Mouse (Mus musculus) WW6 (cell line): ENCODE measurements around the gene Mks1.

Source experiments
- DNase-seq: peaks from one replicate; pipeline ENCODE4 v3.0.0-alpha.2; 2013; ENCODE audit warnings: low read depth, low spot score

The Mks1 gene

DNA sequence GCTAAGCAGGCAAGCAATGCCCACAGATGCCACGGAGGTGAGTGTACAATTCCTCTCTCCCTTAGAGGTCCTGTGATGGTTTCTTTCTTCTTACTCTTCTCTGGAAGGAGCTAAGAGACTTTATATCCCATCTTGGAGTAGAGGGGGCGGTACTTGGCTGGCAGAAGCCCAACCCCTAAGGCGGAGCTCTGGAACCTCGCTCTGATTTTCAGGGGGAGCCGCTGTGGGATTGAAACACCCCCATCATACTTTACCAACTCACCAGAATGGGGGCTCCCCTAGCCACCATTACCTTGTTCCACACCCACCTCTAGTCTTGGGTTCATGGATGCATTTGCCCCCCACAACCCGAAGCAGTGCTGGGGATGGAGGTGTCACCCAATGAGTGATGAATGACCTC is 22.4 kb downstream of the Mks1 start, which contains the start of gene Epx:
Epx (minus strand) TSS at position 101 of the 400 bp plus-strand sequence.
- no peak for DNase-seq

DNA sequence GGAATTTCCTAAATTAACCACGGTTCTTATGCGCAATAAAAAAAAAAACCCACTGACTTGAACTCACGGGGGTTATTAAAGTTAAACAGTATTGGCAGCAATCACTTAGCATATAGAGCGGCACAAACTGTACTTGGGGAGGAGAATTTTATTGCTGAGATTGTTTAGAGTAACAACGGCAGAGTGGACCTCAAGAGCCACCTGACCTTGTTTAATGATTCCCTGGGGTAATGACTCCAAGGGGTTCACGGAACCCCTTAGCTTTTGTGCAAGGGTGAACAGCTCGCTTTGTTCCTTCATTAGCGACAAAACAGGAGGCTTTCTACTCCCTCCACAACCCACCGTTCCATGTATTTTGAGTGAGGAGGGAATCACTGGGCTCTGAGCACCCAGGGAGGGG is 26.8 kb downstream of the Mks1 start:
- DNase-seq = no peak

DNA sequence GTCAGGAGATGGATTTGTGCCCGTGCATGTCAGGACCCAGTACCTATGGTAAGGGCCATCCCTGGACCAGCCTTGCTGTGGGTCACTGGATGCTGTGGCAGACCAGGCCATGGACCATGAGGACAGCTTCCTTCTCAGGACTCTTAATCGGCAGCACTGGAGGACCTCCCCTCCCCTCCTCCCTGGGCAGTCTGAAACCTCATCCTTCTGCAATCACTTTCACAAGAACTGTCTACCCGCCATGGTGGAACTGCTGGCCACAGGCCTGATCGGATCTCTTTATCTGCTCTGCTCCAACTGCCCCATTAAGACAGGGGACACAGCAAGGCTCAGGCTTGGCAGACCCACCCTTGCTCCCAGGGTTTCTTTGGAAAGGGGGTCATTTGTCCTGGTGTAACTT is 28.7 kb downstream of the Mks1 start:
- DNase-seq = no peak

DNA sequence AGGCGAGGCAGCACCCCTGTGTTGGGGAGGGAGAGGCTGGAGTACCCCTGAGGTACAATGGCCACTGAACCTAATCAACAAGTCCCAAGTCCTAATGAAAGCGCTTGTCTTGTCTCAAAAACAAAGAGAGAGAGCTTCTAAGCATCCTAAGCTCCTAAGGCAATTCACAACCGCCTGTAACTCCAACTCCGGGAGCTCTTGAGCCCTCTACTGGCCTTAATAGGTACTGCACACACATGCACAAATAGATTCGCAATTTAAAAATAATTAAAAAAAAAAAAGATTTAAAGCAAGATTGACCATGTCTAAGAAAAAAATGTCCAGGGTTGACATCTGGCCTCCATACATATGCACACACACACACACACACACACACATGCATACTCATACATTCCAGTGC is 30.5 kb downstream of the Mks1 start:
- no peak for DNase-seq

DNA sequence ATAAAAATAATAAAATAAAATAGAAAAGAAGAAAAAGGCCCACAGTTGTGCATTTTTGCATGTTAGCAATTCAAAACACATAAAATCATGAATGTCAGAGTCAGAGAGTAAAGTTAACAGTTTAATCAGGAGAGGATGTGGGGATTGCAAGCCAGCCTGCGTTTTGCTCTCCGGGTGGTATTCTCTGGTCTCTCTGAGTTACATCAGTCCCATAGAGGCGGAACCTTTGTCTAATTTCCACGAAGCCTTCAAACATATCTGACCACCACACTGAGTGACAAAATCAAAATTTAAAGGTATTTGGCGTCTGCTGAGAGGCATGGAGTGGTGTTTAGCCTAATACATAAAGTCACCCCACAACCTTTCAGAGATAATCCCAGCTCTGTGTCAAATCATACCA is 31.8 kb downstream of the Mks1 start:
- no peak for DNase-seq

DNA sequence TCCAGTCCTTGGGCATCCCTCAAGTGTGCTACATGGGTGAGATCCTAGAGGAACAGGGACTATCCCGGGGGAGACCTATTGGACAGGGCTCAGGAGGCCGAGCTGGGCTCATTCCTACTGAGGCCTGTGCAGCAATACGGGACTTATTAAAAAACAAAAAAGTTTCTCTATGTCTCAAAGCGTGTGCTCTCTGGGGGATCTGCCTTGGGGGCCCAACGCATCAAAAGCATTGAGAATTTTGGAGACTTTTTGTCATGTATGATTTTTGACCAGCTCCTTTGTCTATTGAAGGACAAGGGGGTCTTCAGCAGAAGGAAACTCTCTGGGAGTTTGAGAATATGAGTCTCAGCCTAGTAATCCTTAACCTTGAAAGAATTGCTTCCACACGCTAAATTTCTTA is 39.2 kb downstream of the Mks1 start, which contains the start of gene Olfr462:
Olfr462 (minus strand) TSS at position 101 of the 400 bp plus-strand sequence.
- no peak for DNase-seq

DNA sequence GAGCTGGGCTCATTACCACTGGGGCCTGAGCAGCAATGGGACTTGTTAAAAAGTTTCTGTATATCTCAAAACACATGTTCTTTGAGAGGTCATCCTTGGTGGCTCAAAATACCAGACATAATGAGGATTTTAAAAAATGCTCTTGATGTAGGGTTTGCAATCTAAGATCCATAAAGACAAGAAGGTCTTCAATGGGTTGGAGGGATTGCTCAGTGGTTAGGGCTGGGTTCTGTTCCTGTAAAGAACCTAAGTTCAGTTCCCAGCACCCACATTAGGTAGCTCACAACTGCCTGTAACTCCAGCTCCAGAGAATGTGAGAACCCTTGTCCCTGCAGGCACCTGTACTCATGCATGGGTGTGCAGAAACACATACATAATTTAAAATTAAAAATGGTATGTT is 44.3 kb downstream of the Mks1 start, which contains the start of gene Olfr463:
Olfr463 (minus strand) TSS at position 101 of the 400 bp plus-strand sequence.
- no peak for DNase-seq

DNA sequence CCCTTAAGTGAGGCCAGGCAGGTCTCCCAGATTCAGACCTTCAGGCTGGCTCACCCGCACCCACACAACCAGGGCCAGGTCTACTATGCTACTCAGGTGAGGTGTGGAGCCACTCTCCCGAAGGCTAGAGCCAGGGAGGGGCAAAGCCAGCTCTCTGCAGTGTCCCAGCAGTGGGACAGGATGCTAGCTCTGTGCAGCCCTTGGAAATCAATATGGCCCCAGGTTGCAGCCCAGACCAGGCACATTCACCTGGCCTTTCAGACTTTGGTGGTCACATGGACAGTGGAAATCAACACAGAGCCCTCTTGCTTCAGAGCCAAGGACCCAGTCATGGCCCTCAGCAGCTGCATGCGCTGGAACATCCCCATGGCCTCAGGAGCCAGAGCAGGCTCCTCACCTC is 51.3 kb downstream of the Mks1 start:
- DNase-seq = no peak
